Mouse (Mus musculus) embryonic facial prominence, embryonic 14.5 days (tissue): Measurements from ENCODE around the gene Lamc1. TPM values are rescaled to one million over a fixed set of nuclear protein-coding genes. Genes with fewer than 3 reads are reported as not detected.

Experiments used
- ATAC-seq: fragments of 200-750 bp; cut with Nextera tagmentation; 2 replicates; pipeline ENCODE4 v1.8.0; 2017; ENCODE audit warnings: low read depth, moderate number of reproducible peaks, moderate TSS enrichment
- DNase-seq: peaks from one replicate; pipeline ENCODE4 v3.0.0-alpha.2; 2015; ENCODE audit warnings: low spot score
- H3K27ac ChIP-seq: fragments of 300-500 bp; sonication (generic); replicated peaks from 2 replicates; pipeline ENCODE4 v1.5.1; 2014; ENCODE audit warnings: low read depth, mild to moderate bottlenecking, low read length, moderate library complexity
- H3K27me3 ChIP-seq: fragments of 300-500 bp; sonication (generic); replicated peaks from 2 replicates; pipeline ENCODE4 v1.6.1; 2014; ENCODE audit warnings: low read length; ENCODE audit not compliant: control insufficient read depth, insufficient read depth
- H3K36me3 ChIP-seq: fragments of 300-500 bp; sonication (generic); 2 replicates; pipeline ENCODE4 v1.6.1; 2014; ENCODE audit warnings: low read length, mixed read lengths; ENCODE audit not compliant: control insufficient read depth, insufficient read depth
- H3K4me1 ChIP-seq: fragments of 300-500 bp; sonication (generic); 2 replicates; pipeline ENCODE4 v1.6.1; 2014; ENCODE audit warnings: antibody characterized with exemption, low read length; ENCODE audit not compliant: control insufficient read depth, insufficient read depth
- H3K4me2 ChIP-seq: fragments of 300-500 bp; sonication (generic); 2 replicates; pipeline ENCODE4 v1.6.1; 2014; ENCODE audit warnings: low read depth, mild to moderate bottlenecking, low read length, moderate library complexity, mixed read lengths
- H3K4me3 ChIP-seq: fragments of 300-500 bp; sonication (generic); 2 replicates; pipeline ENCODE4 v1.5.1; 2014; ENCODE audit warnings: low read depth, mild to moderate bottlenecking, low read length
- H3K9ac ChIP-seq: fragments of 300-500 bp; sonication (generic); 2 replicates; pipeline ENCODE4 v1.6.1; 2014; ENCODE audit warnings: low read depth, mild to moderate bottlenecking, low read length, moderate library complexity, mixed read lengths
- H3K9me3 ChIP-seq: fragments of 300-500 bp; sonication (generic); 2 replicates; pipeline ENCODE4 v1.6.1; 2016; ENCODE audit warnings: low read length; ENCODE audit not compliant: control insufficient read depth
- WGBS: fragments of 180-500 bp; shearing (Covaris S2); extraction: QIAGEN DNeasy Blood & Tissue Kit; methylation state at CpG from one replicate; pipeline ENCODE4 v1.1.7; 2014; 5-methylcytosine and 5-hydroxymethylcytosine counted together
- polyA plus RNA-seq: library from polyadenylated mRNA; unstranded; fragments of >200 nt; fragmentation: Nextera tagmentation; extraction: Ambion mirVana; gene quantifications from 2 replicates; pipeline ENCODE4 v1.2.1, GENCODE M21; 2014

Gene Lamc1
- polyA plus RNA-seq, 1 experiment from 2014 or later, result 98.5 TPM

DNA sequence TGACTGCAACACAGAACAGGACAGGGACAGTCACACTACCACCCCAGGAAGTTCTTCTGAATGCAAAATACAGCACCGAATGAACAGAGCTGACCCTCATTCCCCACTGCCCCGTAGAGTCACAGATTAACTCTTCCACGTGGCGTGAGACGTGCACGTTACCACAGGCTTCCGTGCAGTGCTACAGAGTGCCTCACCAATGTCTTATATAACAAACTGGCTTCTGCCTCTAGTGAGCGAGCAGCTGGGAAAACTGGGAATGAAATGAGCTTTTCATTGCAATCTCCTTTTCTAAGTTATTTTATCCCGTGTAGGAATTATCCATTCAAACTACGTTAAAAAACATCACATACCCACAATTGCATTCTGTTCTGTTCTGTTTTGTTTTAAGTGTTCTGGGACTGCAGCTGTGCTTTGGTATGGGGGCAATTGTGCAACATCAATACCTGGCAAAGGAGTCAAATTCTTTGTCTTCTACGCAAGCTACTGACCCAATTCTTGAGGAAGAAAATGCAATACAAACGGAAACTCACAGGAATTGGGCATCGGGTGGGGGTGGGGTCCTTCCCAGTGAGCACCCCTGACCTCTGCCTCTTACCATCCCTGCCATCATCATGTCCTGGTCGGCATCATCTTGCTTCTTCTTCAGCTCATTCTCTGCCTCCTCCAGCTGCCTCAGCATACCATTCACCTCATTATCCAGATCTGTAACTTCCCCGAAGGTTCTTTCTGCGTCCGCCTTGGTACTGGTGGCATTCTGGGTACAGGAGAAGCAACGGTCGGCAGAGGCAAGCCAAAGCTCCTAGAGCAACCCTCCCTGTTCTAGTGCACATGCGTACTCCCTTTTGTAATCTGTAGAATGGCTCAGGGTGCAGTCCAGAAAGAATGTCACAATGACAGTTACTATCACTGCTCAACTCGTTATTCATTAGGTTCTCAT is 106.5 kb downstream of the Lamc1 start:
- Histone ChIP-seq H3K27me3 (no peaks in the 10 kb centered on the region), H3K9me3 (no peaks in the 10 kb centered on the region), H3K36me3 (peaks cover 80% of the 10 kb centered on the region), H3K4me2 (no peak overlapping the region), H3K4me1 (no peaks in the 10 kb centered on the region), H3K27ac (peak overlapping the region; percentile 25; the same call in 1 of the 2 replicates), H3K9ac (no peak overlapping the region), H3K4me3 (no peak overlapping the region)
- DNase-seq (no peak), ATAC-seq (no peak)
- WGBS, result 88% methylated on average over 21 of the region's 21 CpGs

DNA sequence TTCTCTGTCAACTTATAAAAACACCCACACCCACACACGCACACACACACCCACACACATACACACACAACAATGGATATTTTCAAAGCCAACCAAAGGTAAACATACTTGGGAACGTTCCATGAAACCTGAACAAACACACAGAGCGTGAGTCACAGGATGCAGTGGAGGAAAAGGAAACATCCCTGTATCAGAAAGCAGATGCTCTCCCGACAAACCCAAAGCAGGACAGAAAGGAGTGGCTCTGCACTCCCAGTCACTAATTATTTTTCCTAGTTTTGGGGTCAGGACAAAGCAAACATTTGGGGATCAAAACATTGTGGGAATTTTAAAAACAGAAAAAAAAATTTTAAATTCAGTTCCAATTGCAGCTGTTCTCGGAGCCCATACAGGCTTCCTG is 108.3 kb downstream of the Lamc1 start:
- Histone ChIP-seq H3K36me3 (peaks cover 81% of the 10 kb centered on the region), H3K27ac (no peak overlapping the region), H3K9ac (no peak overlapping the region), H3K9me3 (no peaks in the 10 kb centered on the region), H3K4me1 (no peaks in the 10 kb centered on the region), H3K4me3 (no peak overlapping the region), H3K27me3 (no peaks in the 10 kb centered on the region), H3K4me2 (no peak overlapping the region)
- WGBS, result 62% methylated on average over 5 of the region's 5 CpGs
- DNase-seq, result peak; percentile 42
- ATAC-seq, result no peak

DNA sequence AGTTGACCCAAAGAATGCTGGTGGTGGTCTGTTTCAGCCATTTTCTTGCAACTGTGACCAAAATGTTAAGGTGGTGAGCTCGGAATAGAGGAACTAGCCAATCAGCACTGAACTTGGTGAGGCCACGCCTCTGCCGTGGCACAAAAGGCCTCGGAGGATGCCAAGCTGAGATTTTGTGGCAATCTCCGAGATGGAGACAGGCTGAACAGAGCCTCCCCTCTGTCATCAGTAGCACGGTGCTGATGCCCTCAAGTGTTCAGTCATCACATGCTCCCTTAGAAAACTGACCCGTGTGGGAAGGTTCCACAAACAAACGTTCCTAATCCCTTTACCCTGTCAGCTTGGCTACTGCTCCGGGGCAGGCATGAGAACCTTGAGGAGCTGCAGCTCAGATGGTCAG is 113.2 kb downstream of the Lamc1 start:
- Histone ChIP-seq H3K36me3 (peaks cover 45% of the 10 kb centered on the region), H3K4me1 (no peaks in the 10 kb centered on the region), H3K4me3 (no peak overlapping the region), H3K9ac (no peak overlapping the region), H3K9me3 (no peaks in the 10 kb centered on the region), H3K27ac (no peak overlapping the region), H3K27me3 (no peaks in the 10 kb centered on the region), H3K4me2 (no peak overlapping the region)
- DNase-seq (peak; percentile 19), ATAC-seq (0 out of 2 replicates have a peak, but pooled peaks have one; percentile 41)
- WGBS, result 61% methylated on average over 9 of the region's 9 CpGs

DNA sequence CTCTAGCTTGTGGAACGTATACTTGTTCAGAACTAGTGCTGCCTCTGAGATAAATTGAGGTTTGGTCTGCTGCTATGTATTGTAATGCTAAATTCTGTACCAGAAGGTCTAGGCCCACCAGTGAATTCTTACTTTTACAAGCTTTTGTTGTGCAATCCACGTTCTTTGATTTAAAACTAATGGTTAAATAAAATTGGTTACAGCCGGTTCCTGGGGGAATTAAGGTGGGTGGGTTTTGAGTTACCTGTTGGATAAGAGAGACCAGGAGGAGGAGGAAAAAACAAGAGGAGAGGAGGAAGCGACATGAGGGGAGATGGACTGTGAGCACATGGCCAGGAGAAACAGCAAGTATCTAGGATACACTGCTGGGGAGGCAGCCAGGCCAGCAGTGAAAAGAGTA is 116.1 kb downstream of the Lamc1 start:
- H3K4me3 ChIP-seq, result no peak overlapping the region
- DNase-seq (no peak), ATAC-seq (no peak)
- H3K9ac ChIP-seq, result no peak overlapping the region
- H3K9me3 ChIP-seq, result no peaks in the 10 kb centered on the region
- no peaks in the 10 kb centered on the region for H3K27me3 ChIP-seq
- WGBS, result 73% methylated on average over 4 of the region's 4 CpGs
- H3K4me2 ChIP-seq, result no peak overlapping the region
- no peaks in the 10 kb centered on the region for H3K4me1 ChIP-seq
- peaks cover 27% of the 10 kb centered on the region for H3K36me3 ChIP-seq
- no peak overlapping the region for H3K27ac ChIP-seq

DNA sequence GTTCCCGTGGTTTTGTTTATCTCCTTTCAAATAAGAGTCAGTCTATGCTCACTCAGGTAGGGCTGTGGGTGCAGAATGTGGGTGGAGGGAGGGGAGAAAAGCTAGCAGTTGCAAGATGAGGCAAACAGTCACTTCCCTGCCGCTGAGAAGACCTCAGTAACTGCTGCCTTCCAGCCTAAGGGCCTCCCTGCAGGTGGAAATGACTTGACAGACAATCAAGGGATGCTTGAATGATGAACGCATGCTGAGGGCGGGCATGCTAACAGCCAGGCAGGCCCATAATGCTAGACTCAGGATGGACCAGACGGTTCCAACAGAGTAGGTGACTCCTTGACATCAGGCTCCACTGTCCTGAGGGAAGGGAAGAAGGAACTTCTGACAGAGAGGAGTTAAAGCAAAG is 116.9 kb downstream of the Lamc1 start:
- no peaks in the 10 kb centered on the region for H3K9me3 ChIP-seq
- 75% methylated on average over 5 of the region's 5 CpGs for WGBS
- no peak for DNase-seq
- peaks cover 19% of the 10 kb centered on the region for H3K36me3 ChIP-seq
- no peak overlapping the region for H3K27ac ChIP-seq
- no peak overlapping the region for H3K4me3 ChIP-seq
- no peaks in the 10 kb centered on the region for H3K27me3 ChIP-seq
- no peak for ATAC-seq
- H3K4me2 ChIP-seq, result no peak overlapping the region
- H3K9ac ChIP-seq, result no peak overlapping the region
- no peaks in the 10 kb centered on the region for H3K4me1 ChIP-seq

GRCm38 (mm10) chr1:153210992-153211391 is 121.6 kb downstream of the Lamc1 start:
- Histone ChIP-seq H3K9me3 (no peaks in the 10 kb centered on the region), H3K27ac (no peak overlapping the region), H3K9ac (no peak overlapping the region), H3K36me3 (no peaks in the 10 kb centered on the region), H3K4me2 (no peak overlapping the region), H3K27me3 (no peaks in the 10 kb centered on the region), H3K4me3 (no peak overlapping the region), H3K4me1 (no peaks in the 10 kb centered on the region)
- WGBS, result 33% methylated on average over 4 of the region's 4 CpGs
- ATAC-seq (0 out of 2 replicates have a peak, but pooled peaks have one; percentile 30), DNase-seq (no peak)

DNA sequence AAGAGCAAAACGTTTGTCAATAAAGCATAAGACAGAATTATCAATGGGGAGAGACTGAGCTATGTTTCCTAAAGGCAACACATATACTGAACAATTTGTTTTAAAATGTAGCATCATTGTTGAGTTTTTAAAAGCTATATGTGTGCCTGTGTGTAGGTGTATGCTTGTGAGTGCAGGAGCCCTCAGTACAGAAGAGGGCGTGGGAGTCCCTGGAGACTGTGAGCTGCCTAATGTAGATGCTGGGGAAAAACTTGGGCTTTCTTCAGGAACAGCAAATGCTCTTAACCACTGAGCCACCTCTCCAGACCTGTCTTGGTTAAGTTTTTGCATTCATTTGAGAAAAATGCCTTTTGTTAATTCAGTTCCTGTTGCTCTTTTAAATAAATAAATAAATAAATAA is 122.4 kb downstream of the Lamc1 start:
- no peaks in the 10 kb centered on the region for H3K36me3 ChIP-seq
- ATAC-seq, result no peak
- no peak overlapping the region for H3K4me3 ChIP-seq
- H3K9me3 ChIP-seq, result no peaks in the 10 kb centered on the region
- no peak for DNase-seq
- H3K4me1 ChIP-seq, result no peaks in the 10 kb centered on the region
- no peaks in the 10 kb centered on the region for H3K27me3 ChIP-seq
- H3K27ac ChIP-seq, result no peak overlapping the region
- no peak overlapping the region for H3K4me2 ChIP-seq
- H3K9ac ChIP-seq, result no peak overlapping the region
- WGBS, result 83% methylated on average over 2 of the region's 2 CpGs

GRCm38 (mm10) chr1:153202195-153202594 is 130.4 kb downstream of the Lamc1 start:
- H3K4me2 ChIP-seq, result no peak overlapping the region
- H3K27me3 ChIP-seq, result no peaks in the 10 kb centered on the region
- WGBS, result 58% methylated on average over 8 of the region's 8 CpGs
- no peaks in the 10 kb centered on the region for H3K36me3 ChIP-seq
- H3K9me3 ChIP-seq, result no peaks in the 10 kb centered on the region
- no peak overlapping the region for H3K4me3 ChIP-seq
- no peak overlapping the region for H3K27ac ChIP-seq
- peaks cover 6% of the 10 kb centered on the region; the same call in 1 of the 2 replicates for H3K4me1 ChIP-seq
- DNase-seq, result no peak
- no peak for ATAC-seq
- no peak overlapping the region for H3K9ac ChIP-seq

GRCm38 (mm10) chr1:153201448-153201847 is 131.1 kb downstream of the Lamc1 start:
- no peak for DNase-seq
- Histone ChIP-seq H3K4me1 (peaks cover 6% of the 10 kb centered on the region; the same call in 1 of the 2 replicates), H3K9ac (no peak overlapping the region), H3K27me3 (no peaks in the 10 kb centered on the region), H3K36me3 (no peaks in the 10 kb centered on the region), H3K4me2 (no peak overlapping the region), H3K27ac (peak overlapping the region; percentile 49; the same call in 1 of the 2 replicates), H3K4me3 (no peak overlapping the region), H3K9me3 (no peaks in the 10 kb centered on the region)
- 31% methylated on average over 14 of the region's 14 CpGs for WGBS
- ATAC-seq, result no peak
